Mouse (Mus musculus) kidney, adult 9 months (tissue): ENCODE measurements at regions not wholly inside any gene's neighbourhood (a gene's known extent, or its start where the extent isn't known, plus 50 kb on each side); places are given as distances from the start of the nearest gene placed in this dataset.

Experiments used
- DNase-seq: peaks from one replicate; pipeline ENCODE4 v3.0.0; 2022

DNA sequence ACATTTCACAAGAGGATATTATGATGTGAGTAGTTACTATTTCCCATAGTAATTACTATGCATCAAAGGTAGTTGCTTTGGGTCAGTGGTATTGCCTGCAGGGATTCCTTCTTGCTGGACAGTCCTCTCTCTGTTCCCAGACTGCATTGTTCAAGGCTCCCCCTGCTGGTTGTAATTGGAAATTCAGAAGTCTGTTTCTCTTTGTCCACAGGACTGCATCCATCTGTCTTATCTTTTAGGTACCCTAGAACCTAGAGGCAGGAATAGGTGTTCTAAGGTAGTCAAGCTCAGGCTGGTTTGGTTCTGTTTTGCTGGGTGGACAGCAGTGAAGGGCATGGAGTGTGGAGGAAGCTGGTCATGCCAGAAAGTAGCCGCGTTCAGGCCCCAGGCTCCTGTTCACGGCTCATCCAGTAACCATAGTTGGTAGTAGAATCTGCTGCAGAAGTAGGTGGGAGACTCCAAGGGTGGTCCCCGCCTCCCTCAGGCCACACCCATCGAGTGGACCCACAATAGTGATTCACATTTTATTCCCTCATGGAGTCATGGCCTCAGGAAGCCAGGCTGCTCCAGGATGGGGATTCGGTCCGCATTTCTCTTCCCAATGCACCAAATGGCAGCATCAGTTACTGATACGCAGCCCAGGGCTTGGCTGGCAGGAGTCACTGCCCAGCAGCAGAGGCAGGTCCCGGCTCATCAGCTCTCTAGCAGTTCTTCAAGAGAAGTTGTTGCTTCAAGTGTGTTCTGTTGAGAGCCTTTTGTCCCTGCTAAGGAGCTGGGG, 51.7 kb upstream of the Caprin1 start:
- DNase-seq = peak; percentile 70

DNA sequence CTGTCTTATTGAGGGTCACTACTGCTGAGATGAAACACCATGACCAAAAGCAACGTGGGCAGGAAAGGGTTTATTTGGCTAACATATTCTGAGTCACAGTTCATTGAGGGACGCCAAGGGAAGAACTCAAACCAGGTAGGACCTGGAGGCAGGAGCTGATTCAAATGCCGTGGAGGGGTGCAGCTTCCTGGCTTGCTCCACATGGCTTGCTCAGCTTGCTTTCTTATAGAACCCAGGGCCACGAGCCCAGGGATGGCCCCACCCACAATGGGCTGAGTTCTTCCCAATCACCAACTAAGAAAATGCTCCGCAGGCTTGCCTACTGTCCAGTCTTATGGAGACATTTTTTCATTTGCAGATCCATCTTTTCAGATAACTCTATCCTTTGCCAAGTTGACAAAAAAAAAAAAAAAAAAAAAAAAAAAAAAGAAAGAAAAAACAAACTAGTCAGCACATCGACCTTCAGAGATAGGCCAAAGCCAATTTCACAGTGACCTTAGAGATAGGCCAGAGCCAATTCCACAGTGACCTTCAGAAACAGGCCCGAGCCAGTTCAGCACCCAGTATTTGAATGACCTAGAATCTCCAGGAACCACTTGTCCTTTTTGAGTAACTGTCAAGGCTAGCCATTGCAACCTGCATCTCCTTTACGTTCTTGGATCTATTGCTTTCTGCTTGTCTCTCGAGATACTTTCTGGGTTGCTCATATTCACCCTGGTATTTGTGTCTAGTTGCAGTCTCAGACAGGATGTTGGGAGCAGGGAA, 52.5 kb upstream of the Caprin1 start:
- DNase-seq = no peak

DNA sequence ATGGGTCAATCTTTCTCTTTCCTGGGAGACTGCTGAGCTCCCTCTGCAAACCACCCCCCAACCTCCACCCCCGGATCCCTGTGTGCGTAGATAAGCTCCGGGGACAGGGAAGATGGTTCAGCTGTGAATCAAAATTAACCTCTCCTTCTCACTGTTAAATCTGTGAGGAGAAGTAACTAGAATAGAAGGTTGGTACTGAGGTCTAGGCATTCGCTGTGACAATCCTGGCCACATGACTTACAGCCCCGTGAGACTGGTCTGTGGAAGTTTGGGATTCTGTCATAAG, 53.0 kb upstream of the Caprin1 start:
- DNase-seq = no peak

DNA sequence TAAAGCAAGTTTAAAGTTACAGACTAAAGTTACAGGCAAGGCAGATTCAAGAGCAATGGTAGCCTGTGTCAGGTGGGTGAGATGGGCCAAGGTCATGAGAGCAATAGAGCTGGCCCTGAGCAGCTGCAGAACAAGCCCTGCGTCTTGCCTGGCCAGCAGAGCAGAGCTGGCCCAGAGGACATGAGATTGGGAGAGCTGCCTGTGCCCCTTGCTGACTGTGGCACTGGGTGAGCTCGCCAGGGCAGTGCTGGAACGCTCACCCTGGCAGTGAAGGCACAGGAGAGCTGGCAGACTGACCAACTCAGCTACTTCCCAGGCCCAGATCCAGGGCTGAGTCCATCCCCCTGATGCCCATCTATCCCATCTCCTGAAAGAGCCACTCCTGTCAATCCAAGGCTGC, 53.7 kb upstream of the Caprin1 start:
- no peak for DNase-seq

DNA sequence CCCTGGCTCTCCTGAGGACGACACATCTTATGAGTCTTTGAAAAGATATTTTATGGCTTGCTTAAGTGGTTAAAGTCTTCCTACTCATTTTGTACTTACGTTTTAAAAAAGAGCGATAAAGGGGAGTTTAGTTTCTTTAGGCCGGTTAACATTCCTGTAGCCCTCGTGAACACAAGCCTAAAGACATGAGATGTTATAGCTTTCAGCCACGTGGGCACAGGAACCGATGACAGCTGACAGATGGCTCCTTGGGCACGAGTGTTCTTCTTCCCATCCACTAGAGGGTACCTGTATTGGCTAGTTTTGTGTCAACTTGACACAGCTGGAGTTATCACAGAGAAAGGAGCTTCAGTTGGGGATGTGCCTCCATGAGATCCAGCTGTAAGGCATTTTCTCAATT, 63.8 kb upstream of the Caprin1 start:
- DNase-seq = no peak

DNA sequence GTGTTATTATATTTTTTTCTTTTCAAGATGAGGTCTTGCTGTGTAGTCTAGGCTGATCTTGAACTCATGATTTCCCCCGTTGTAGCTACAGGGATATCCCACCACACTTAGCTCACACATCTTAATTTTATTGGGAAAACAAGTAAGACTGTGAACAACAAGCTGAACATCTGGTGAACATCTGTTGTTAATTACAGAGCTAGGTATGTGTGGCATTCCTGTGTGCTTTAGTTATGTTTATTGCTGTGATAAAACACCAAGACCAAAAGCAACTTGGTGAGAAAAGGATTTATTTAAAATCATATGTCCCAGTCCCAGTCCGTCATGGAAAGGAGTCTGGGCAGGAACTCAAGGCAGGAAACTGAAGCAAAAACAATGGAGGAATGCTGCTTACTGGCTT, 66.8 kb upstream of the Caprin1 start:
- DNase-seq = no peak

DNA sequence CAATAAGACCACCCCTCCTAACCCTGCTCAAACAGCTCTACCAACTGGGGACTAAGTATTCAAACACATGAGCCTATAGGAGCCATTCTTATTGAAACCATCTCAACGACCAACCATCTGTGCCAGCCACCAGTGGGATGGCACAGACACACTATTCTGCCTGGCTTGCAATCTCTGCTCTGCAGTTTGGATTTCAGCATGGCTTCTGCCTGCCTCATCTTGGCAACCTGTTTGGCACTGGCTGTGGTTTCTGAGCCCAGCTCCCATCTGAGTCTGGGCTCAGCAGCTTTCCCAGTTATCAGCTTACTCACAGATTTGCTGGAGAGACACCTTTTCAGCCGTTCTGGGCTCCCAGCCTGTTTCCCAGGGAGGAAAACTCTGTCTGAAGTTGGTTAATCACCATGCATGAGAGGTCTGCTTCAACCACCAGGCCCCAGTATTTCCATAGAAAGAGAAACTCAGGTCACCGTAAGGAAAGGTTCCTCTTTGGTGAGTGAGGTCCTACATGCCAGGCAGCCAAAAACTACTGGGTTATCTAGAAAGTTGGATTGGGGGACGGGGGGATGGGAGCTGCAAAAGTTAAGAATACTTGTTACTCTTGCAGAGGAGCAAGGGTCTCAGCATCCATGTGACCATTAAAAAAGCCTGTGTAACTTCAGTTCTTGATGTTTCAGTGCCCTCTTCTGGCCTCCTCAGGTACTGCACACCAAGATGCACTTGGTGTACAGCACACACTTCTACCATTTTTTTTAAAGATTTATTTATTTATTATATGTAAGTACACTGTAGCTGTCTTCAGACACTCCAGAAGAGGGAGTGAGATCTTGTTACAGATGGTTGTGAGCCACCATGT, 68.1 kb upstream of the Caprin1 start:
- DNase-seq = peak; percentile 62

DNA sequence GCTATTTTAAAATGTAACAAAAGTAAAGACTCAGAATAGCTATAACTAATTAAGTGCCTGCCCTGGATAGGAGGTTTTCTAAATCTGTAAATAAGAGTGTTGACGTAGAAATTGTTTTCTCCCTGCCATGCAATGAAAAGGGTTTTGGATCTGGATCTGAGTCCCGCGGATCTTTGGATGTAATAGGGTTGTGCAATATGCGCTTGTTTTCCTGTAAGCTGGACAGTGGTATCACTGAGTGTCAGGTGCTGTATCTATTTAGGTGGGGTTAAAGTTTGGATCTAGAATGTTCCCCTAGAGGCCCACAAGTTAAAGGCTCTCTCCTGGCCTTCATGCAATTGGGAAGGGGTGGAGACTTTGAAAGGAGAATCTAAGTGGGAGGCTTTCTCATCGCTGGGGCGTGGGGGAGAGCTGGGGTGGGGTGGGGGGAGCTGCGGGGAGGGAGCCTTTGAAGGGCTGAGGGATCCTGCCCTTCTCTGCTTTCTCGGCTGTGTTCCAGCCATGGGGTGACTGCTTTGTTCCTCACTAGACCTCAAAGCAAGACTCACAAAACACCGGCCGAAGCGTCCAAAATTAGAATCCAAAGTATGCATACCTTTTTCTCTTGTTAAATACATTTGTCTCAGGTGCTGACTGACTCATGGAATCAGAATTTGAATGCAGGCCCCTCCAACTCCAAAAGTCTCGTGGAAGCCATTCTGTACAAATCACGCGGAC, 70.0 kb upstream of the Caprin1 start:
- no peak for DNase-seq

DNA sequence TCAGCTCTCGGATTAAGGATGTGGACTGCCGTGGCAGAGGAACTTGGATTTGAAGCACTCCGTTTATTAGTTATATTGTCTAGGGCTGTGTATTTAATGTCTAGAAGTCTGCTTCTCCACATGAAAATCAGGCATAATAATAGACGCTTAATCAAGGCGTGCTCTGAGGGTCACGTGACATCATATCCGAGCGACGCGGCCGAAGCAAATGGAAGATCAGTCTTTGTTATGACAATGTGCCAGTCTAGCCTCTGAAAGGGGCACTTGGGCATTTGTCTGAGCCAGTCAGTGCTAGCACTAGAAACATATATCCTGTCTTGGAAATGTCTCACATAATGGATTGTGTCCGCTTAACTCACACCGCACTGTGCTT, 70.5 kb upstream of the Caprin1 start:
- no peak for DNase-seq

DNA sequence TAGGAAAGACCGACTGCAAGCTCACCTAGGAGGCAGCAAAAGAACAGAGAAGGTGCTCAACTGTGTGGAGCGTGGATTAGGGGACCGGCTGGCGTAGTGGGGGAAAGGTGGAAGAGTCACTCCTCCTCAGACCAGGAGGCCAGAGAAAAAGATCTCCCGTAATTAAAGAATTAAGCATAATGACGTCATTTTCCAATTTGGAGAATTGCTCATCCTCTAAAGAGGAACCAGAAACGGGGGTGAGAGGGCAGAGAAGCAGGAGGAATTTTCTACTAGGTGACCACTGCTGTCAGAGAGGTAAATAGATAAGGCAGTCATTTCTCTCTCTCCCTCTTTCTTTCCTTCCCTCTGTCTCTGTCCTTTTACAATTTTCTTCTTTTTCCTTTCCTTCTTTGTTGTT, 71.2 kb upstream of the Caprin1 start:
- no peak for DNase-seq

DNA sequence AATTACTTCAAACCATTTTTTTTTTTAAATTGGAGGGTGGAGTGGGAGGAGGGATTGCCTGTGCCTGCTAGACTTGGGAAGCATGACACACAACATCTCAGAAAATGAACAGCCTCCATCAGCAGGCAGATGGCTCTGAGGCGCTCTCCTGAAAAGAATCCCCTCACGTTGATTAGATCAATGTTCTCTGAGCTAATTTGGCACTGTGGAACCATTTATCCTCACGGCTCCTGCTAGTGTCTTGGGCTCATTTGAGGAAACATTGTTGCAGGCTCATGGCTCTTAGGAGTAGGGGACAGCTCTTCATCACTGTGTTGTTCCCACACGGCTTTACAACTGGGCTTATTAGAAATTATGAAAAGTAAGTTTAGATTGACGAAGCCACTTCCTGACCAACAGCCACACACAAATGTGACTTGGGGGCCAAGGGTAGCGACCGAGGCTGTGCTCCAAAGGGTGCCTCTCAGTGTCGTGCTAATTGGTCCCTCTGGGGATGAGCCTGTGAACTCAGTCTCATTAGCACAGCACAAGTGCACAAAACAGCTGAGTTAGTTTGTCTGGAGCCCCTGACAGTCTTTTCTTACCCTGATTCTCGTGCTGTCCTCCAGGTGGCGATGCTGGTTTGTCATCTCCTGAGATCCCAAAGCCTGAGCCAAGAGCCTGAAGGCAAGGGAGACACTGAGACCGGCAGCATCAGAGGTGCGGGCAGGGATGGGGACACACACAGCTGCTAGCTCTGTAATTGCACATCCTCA, 74.2 kb upstream of the Caprin1 start:
- peak; percentile 78 for DNase-seq

DNA sequence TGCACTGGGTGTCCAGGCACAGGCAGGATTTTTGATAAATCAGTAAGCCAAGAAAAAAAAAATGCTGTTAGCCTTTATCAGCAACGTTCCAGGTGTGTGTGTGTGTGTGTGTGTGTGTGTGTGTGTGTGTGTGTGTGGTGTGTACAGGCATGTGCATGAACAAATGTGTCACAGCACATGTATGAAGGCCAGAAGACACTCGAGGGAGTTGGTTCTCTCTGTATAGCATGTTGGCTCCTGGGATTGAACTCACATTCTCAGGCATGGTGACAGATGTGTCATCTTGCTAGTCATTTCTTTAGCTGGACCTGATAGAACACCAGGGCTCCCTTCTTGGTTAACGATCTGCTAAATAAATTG, 74.8 kb upstream of the Caprin1 start:
- no peak for DNase-seq

DNA sequence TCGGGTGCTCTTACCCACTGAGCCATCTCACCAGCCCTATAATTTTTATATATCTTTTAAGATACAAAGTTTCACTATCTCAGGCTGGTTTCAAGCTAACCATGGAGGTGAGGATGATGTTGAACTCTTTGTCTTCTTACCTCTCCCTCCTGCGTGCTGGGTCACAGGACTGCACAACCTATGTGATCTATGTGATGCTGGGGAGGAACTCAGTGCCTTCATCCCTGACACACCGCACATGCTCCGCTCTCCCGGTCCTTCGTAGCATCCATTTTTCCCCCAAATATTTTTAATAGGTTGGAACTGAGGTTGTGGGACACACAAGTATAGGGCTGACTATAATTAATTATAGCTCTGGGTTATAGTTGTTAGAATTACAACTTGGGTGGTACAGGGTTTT, 75.9 kb upstream of the Caprin1 start:
- no peak for DNase-seq

DNA sequence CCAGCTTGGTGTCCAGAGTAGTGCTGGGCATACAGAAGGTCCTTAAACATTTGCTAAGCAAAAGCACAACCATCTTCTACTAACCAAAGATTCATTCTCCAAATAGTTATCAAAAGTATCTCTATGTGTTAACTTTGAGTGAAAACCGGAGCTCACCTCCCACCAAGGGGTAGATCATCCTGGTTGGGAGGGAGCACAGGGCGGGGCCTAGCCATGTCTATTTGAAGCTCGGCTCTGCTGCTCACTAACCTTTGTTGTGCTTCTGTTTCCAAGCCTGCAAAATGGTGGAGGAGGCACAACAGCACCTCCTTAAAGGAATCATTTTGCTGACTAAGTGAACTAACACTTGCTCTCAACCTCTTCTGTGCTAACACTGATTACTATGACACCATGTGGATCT, 77.0 kb upstream of the Caprin1 start:
- DNase-seq = no peak

DNA sequence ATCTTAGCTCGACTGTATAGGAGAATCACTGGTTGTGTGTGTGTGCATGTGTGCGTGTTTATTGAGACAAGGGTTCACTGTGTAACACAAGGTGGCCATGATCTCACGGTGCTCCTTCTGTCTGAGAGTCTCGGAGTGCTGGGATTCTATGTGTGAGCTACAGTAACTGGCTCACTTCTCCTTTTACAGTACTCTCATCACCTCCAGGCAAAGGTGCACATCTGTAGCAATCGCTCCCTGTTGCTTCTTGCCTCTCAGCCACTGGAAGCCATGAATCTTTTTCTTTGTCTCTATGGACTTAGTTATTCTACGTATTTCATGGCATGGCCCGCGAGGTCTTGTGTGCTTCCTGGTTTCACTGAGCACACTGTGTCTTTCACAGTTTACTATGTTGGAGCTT, 78.3 kb upstream of the Caprin1 start:
- no peak for DNase-seq

DNA sequence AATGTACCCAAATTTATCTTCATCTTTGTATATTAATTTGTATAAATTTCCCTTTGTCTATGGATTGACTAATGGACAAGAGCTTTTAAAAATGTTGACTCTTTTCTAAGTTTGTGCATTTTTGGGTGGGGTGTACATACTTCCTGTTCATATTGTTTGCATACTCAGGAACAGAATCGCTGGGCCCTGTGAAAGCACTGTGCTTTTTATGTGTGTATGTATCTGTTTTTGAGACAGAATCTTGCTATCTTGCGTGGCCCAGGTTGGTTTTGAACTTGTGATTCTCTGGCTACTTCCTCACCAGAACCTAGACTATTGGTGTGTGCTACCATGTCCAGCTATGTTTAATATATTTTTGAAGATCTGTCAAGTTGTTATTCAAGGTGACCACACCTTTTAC, 78.8 kb upstream of the Caprin1 start:
- DNase-seq = no peak

DNA sequence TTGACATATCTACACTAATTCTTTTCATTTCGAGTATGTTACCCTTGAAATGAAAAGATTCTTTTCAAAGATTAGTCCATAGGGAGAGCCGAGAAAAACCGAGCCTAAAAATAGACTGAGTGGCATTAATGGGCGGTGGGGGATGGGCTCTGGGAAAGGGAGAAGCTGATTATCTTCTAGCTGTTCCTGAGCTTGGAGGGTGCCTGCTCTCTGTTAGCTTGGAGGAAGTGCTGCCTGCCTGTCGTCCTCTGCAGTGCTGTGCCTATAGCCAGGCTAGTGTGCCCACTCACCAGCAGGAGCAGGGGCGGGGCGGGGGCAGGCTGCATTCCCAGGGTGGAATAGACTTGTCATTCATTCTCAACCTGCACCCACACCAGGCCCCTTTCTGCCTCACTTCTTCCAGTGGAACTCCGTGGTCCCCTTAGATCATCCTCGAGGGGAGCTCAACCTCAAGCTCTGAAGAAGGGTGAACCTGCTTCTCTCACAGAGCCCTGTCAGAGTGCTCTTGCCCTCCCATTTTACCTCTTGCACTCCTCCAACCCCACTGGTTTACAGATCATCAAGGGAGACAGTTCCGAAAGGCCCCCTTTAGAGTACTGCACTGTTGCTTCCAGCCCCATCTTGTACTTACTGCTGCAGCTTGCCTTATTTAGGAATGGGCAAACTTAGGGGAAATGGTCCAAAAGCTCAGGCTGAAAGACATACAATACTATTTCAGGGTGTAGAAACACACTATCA, 76.6 kb upstream of the Lmo2 start:
- DNase-seq = no peak

DNA sequence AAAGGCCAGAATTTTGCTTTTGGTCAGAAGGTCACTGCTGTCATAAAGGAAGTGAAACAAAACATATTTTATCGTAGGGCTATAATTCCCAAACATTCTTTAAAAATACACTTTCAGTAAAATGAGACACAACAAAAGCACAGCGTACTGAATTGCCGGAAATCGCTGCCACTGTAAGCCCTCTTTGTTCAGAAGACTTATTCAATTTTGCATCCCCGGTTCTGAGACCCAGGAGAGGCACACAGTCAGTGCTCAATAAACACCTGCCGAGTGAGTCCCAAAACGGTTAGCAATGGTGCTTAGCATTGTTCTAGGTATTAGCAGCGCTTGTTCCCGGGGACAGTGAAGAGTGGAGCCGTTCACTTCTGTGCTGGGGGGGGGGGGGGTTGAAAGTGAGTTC, 72.9 kb upstream of the Lmo2 start:
- no peak for DNase-seq

DNA sequence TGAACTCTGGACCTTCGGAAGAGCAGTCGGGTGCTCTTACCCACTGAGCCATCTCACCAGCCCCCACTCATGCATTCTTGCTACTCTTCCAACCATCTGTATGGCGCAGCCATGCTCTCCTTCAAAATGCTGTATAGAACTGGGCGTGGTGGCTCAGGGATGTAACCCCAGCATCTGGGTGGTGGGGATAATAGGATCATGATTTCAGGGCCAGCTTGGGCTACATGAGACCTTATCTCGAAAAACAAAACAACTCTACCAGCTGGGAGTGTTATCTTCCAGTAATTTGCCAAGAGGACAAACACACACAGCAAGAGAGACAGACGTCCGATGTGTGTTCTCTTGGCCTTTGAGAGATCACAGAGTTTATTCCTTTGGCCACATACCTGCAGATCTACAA, 69.8 kb upstream of the Lmo2 start:
- DNase-seq = no peak

DNA sequence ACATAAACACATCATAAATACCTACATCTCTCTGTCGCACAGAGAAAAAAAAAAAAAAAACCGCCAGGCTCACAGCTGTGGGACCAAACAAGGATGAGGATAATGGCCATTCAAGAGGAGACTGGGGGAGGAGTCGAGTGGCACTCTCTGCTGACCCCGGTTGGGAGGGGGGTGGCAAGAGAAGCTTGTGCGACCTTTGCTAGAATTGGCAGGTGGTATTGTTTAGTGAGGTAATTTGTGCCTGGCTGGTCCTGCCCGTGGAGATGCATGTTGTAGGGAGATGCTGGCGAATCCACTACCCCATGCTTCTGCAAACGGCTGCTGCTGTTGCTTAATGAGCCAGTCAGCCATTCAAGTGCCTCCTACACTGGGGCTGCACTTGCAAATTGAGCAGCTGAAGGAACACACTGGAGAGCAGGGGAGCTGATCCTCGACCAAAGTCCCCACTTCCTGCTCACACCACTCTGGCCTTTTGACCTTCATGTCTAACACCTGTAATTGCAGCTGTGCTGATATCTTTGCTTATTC, 66.5 kb upstream of the Lmo2 start:
- DNase-seq = no peak

DNA sequence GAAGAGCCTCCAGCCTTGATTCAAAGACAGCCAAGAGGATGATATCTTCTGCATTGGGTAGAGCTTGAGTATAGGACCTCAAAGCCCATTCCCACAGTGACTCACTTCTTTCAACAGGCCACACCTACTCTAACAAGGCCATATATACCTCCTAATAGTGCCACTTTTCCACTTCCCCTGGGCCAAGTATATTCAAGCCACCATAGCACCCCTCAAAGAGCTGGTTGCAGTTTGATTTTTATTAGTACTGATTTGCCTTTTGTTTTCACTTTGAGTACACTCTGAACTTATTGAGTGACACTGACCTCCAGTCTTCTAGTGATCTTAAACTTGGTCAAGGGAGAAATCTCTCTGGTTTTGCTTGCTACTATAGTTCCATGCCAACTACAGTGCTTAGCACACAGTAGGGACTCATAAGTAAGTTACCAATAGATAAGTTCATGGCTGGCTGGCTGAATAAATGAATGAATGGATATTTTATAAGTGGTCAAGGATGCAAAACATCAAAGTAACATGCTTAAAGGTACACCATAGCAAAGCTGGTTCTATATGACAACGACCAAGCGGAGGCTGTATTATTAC, 64.5 kb upstream of the Lmo2 start:
- no peak for DNase-seq
